Mouse (Mus musculus) embryonic fibroblast, embryonic 13.5 days (primary cell): ENCODE measurements at regions not wholly inside any gene's neighbourhood (a gene's known extent, or its start where the extent isn't known, plus 50 kb on each side); places are given as distances from the start of the nearest gene placed in this dataset.

ENCODE experiments used
- H3K27ac ChIP-seq: 2 replicates; pipeline ENCODE4 v1.5.1; 2012; ENCODE audit warnings: low read length, control low read depth, inconsistent platforms; ENCODE audit not compliant: insufficient read depth
- H3K4me1 ChIP-seq: 2 replicates; pipeline ENCODE4 v1.6.1; 2011; ENCODE audit warnings: low read length; ENCODE audit not compliant: control insufficient read depth, insufficient read depth
- H3K4me3 ChIP-seq: 2 replicates; pipeline ENCODE4 v1.5.1; 2011; ENCODE audit warnings: mild to moderate bottlenecking, control low read depth, low read length; ENCODE audit not compliant: insufficient read depth
- CTCF ChIP-seq: IDR thresholded peaks from 2 replicates; pipeline ENCODE4 v1.5.1; 2011; ENCODE audit warnings: mild to moderate bottlenecking, control low read depth, low read length, moderate library complexity, borderline replicate concordance; ENCODE audit not compliant: insufficient read depth
- POLR2A ChIP-seq: IDR thresholded peaks from 2 replicates; pipeline ENCODE4 v1.6.1; 2011; ENCODE audit warnings: low read depth, mild to moderate bottlenecking, control low read depth, low read length, moderate library complexity

DNA sequence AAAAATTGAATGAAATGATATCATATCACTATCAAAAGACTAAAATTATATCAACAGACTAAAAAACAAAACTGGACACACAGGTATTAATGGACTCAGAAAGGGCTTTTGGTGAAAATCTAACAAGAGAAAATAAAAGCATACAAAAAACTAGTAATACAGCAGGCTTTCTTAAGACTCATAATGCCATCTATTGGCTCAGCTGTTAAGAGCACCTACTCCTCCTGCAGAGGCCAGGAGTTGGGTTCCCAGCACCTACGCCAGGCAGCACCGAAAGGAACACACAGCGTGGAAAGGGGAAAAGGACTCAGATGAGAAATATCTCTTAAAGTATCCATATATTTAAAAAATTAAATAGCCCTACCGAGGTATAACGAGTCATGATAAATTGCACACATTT is 151.9 kb upstream of the Gimd1 start:
- no peak overlapping the region for H3K4me3 ChIP-seq
- TF ChIP-seq CTCF (no peak), POLR2A (no peak)
- H3K4me1 ChIP-seq: no peaks in the 10 kb centered on the region
- H3K27ac ChIP-seq: no peak overlapping the region

DNA sequence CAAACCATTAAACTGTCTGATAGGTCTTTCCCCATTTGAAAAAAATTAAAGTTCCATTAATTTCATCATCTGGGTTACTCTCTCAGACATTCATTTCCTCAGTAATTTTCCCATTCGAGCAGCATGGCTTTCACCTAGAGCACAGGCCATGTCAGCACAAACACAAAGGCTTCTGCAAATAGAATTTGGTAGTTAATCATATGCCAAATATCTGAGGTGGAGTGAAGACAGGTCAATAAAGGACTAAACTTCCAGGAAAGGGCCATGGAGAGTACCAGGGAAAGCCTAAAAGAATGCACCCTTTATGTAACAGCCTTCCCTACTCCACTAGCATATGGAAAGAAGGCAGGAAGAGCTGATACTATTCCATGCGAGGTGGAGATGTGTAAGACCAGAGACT is 150.3 kb upstream of the Gimd1 start:
- Histone ChIP-seq H3K4me1 (no peaks in the 10 kb centered on the region), H3K27ac (no peak overlapping the region), H3K4me3 (no peak overlapping the region)
- TF ChIP-seq CTCF (no peak), POLR2A (no peak)

DNA sequence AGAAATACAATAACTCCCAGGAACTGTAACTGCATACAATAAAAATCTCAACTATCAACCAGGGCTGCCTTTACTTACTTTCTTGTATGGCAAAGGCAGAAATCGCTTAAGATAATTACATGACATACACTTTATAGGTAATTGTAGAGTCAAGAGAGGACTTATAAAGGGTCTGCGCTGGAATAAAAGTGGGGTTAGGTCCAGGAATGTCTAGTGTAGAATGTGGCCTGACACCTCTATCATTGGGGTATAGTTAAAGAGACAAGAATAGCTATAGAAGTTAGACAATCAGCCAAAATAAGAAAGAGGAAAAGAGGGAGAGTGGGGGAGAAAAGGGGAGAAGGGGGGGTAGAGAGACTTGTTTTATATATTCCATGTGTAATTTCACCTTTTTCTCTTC is 144.8 kb upstream of the Gimd1 start:
- Histone ChIP-seq H3K27ac (no peak overlapping the region), H3K4me1 (no peaks in the 10 kb centered on the region), H3K4me3 (no peak overlapping the region)
- no peak for TF ChIP-seq CTCF
- TF ChIP-seq POLR2A: no peak

DNA sequence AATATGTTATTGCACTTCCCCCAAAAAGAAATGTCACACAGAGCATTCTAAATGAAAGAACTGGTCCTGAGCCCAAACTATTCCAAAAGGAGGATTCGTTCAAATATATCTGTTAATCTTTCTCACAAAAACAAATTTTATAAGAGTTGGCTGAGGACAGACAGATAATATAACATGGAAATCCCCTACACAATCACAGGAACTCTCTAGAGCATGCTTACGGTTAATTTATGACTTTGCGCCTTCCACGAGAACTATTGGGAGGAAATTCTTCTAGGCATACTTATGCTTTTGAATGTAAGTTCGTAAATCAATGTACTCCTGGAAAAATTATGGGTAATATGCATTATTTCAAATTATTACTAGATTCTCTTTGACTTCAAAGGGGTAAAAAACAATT is 144.1 kb upstream of the Gimd1 start:
- Histone ChIP-seq H3K4me1 (no peaks in the 10 kb centered on the region), H3K27ac (no peak overlapping the region), H3K4me3 (no peak overlapping the region)
- TF ChIP-seq CTCF: no peak
- no peak for TF ChIP-seq POLR2A

DNA sequence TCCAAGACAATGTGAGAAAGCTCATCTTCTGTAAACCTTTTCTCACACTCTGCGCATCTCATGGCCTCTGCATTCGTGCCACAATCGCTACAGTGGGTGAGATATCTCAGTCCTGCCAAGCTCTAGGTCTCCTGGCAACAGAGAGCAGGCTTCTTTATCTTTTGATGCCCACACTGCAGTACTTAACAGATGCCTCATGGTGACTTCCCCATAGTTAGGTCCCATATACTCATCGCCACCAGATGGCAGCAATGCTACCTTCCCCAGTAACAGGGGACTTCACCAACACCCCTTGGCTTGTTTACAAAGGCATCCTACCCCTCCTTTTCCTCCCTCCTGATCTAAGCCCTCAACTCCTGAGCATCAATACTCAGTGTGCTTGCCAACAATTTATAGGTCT is 123.5 kb upstream of the Gimd1 start:
- no peak overlapping the region for H3K4me3 ChIP-seq
- H3K4me1 ChIP-seq: no peaks in the 10 kb centered on the region
- TF ChIP-seq CTCF (peak; percentile 39; the same call in 1 of the 2 replicates), POLR2A (no peak)
- H3K27ac ChIP-seq: no peak overlapping the region

DNA sequence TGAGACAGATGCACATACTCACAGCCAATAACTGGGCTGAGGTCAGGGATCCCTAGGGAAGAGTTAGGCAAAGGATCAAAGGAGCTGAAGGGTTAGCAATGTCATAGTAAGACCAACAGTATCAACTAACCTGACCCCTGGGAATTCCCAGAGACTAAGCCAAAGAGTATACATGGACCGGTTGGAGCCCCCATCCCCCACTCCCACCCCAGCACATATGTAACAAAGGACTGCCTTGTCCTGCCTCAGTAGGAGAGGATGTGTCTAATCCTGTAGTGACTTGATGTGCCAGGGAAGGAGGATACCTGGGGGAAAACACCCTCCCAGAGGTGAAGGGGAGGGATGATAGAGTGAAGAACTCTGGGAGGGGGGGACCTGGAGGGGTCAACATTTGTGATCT is 119.4 kb upstream of the Gimd1 start:
- TF ChIP-seq POLR2A (no peak), CTCF (no peak)
- Histone ChIP-seq H3K27ac (no peak overlapping the region), H3K4me1 (no peaks in the 10 kb centered on the region), H3K4me3 (no peak overlapping the region)

DNA sequence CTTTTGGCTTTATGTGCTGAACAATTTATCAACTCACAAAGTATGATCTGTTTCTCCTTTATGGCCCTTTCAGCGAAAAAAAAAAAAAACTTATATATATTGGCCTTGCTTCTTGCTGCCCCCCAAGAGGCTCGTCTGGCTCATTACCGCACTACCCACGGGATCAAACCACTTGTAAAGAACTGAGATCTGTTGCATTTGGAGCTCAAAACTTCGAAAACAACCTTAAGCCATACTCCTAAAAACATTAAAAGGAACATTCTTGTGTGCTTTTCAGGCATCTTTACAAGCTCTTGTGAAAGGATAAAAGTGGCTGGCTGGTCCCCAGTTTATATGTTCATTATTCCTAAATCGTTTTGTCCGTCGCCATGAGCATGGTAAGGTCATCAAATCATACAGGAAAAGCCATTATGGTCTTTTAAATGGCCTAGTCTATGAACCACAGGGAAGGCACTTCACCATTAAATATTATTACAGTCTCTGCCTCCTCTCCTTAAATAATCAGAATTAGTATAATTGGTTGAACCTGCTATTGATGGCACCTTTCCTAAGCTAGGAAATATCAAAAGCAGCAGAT is 117.0 kb upstream of the Gimd1 start:
- Histone ChIP-seq H3K4me1 (no peaks in the 10 kb centered on the region), H3K4me3 (no peak overlapping the region), H3K27ac (no peak overlapping the region)
- TF ChIP-seq CTCF (no peak), POLR2A (no peak)

DNA sequence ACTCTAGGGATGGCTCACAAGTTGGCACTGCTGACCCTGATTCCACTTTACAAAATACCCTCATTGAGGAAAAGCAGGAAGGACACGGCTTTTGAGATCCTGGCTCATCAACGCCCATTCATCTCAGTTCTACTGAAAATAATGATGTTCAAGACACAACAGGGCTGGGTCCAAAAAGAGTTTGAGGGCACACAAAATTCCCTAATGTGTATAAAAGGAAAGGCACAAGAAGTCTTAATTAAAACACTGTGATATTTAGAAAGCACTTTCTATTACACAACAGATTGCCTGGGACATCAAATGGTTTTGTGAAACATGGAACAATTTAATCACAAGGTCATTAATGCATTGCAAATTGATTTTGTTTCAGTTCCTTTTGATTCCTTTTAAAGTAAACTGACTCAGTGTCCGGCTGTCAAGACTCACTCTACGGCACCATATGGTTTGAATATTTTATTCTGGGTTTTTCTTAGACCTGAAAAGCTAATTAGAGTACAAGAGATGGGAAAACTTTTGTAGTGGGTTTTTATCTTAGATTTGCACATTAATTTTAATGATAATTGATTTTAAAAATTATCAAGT is 96.2 kb upstream of the Gimd1 start:
- H3K4me3 ChIP-seq: no peak overlapping the region
- H3K4me1 ChIP-seq: no peaks in the 10 kb centered on the region
- no peak for TF ChIP-seq POLR2A
- no peak for TF ChIP-seq CTCF
- H3K27ac ChIP-seq: no peak overlapping the region

DNA sequence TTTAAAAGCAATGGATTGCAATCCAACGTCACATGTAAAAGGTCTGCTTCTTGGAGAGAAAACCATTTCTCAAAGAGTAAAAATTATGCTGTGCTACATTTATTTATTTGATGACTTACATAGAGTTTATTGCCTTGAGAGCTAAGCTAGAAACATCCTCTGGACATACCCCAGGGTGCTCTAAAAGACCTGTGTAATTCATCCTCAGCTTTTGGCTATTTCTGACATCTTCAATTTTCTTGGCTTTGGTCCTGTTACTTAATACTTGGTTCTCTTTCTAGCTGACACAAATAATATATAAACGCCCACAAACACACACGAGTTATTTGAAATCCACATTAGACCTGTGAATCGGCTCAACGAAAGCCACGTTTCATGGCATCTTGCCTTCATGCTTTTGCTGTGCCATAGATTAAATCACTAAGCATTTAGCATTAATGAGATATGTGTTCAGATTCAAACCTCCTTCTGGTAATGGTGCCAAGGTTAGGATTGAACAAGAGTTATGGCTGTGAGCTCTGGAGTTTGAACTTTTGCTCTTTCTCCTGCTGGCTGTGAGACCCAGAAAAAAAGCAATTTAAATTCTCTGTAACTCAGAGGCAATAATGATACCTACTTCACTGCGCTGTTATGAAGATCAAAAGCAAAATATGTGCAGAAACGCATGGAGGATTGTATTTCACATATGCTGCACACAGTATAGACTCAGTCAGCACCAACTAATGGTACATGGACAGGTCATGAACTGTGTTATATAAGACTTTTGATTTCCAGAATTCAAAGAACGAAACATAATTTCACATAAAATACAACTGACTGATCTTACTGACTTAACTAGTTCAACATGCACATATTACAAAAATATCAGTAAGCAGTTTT is 89.6 kb upstream of the Gimd1 start:
- TF ChIP-seq POLR2A: no peak
- no peak for TF ChIP-seq CTCF
- no peak overlapping the region for H3K27ac ChIP-seq
- H3K4me3 ChIP-seq: no peak overlapping the region
- H3K4me1 ChIP-seq: no peaks in the 10 kb centered on the region

DNA sequence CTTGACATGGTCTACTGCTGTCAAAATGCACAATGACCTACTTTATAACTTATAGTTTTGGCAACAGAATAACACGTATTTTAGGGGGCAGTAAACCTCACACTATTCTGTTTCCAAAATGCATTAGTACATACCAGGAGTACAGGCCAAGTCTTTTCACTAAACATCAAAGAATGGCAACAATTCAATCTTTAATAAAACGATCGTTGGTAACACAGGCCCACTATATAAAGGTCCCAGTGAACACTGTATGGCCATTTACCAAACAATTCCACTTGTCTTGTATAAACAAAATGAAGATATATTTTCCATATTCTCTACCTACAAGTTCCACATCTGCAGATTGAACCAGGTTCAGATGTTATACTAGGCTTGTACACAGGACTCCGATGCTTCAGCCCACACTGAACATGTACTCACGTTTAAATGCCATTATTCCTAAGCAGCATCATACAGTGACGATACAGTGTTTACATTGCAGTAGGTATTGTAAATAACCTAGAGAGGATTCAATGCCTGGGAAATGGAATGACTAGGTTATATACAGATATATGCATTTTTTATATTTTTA is 78.3 kb upstream of the Gimd1 start:
- TF ChIP-seq CTCF (no peak), POLR2A (no peak)
- Histone ChIP-seq H3K27ac (no peak overlapping the region), H3K4me1 (no peaks in the 10 kb centered on the region), H3K4me3 (no peak overlapping the region)
